ENCODE assay signal across 28 mouse cellular contexts in genomic region chr10:35502620-35503019, GRCm38 (mm10).
A peak's percentile ranks its signal among the peaks of the same experiment; 100 is the strongest.
DNase-seq lines count a peak whose midpoint lies in the region; ATAC-seq and TF ChIP-seq lines count a peak whose summit lies in the region.
"Had no signal": no experiment of that assay in that cellular context is flagged by ENCODE, and none has a peak within 500 bp of the region (broad histone marks: within the 10 kb centered on the region; RNA-seq: fewer than 3 reads in every experiment).

No protein-coding gene starts in this region.

- no peaks in the 10 kb centered on the region for H3K4me1 ChIP-seq in lung, embryonic 14.5 days (ENCODE audit: insufficient read depth)
- 0 out of 2 replicates have a peak, but pooled peaks cover 3% of the 10 kb centered on the region for H3K4me1 ChIP-seq in neural tube, embryonic 13.5 days (replicated peaks)
- peaks cover 4% of the 10 kb centered on the region; the same call in 1 of the 2 replicates for H3K4me1 ChIP-seq in neural tube, embryonic 15.5 days
- no peaks in the 10 kb centered on the region for H3K4me1 ChIP-seq in stomach, embryonic 14.5 days (ENCODE audit: control insufficient read depth, insufficient read depth, low read length)
- H3K4me1 ChIP-seq: forebrain, embryonic 10.5 days; forebrain, embryonic 15.5 days; hindbrain, embryonic 12.5 days; limb, embryonic 13.5 days; liver, embryonic 12.5 days; midbrain, embryonic 15.5 days had no signal

- no peak overlapping the region for H3K9ac ChIP-seq in lung, embryonic 14.5 days
- H3K9ac ChIP-seq in neural tube, embryonic 13.5 days: no peak overlapping the region
- H3K9ac ChIP-seq in neural tube, embryonic 15.5 days (replicated peaks): no peak overlapping the region
- no peak overlapping the region for H3K9ac ChIP-seq in stomach, embryonic 14.5 days (replicated peaks; ENCODE audit: low read depth, low read length)
- H3K9ac ChIP-seq: forebrain, embryonic 15.5 days; hindbrain, embryonic 12.5 days; limb, embryonic 13.5 days; liver, embryonic 12.5 days; liver, postnatal 0 days; midbrain, embryonic 15.5 days had no signal

- no peaks in the 10 kb centered on the region for H3K36me3 ChIP-seq in lung, embryonic 14.5 days (ENCODE audit: insufficient read depth)
- no peaks in the 10 kb centered on the region for H3K36me3 ChIP-seq in neural tube, embryonic 13.5 days
- H3K36me3 ChIP-seq in neural tube, embryonic 15.5 days: no peaks in the 10 kb centered on the region
- H3K36me3 ChIP-seq in stomach, embryonic 14.5 days (ENCODE audit: control insufficient read depth, insufficient read depth, low read length): no peaks in the 10 kb centered on the region
- H3K36me3 ChIP-seq: forebrain, embryonic 10.5 days; forebrain, embryonic 15.5 days; hindbrain, embryonic 12.5 days; limb, embryonic 13.5 days; liver, embryonic 12.5 days; midbrain, embryonic 15.5 days had no signal

- H3K9me3 ChIP-seq in lung, embryonic 14.5 days (ENCODE audit: low read depth, low read length): no peaks in the 10 kb centered on the region
- H3K9me3 ChIP-seq in neural tube, embryonic 13.5 days: no peaks in the 10 kb centered on the region
- no peaks in the 10 kb centered on the region for H3K9me3 ChIP-seq in neural tube, embryonic 15.5 days (replicated peaks)
- H3K9me3 ChIP-seq in stomach, embryonic 14.5 days (ENCODE audit: control insufficient read depth, low read depth, low read length): no peaks in the 10 kb centered on the region
- H3K9me3 ChIP-seq: forebrain, embryonic 10.5 days; forebrain, embryonic 15.5 days; hindbrain, embryonic 12.5 days; limb, embryonic 13.5 days; liver, embryonic 12.5 days; midbrain, embryonic 15.5 days had no signal

- ATAC-seq in lung, embryonic 14.5 days (ENCODE audit: insufficient read depth): peak; percentile 68; the same call in 1 of the 2 replicates
- no peak for ATAC-seq in neural tube, embryonic 13.5 days (ENCODE audit: low read depth)
- ATAC-seq in neural tube, embryonic 15.5 days (ENCODE audit: low FRiP score): no peak
- peak; percentile 82 for ATAC-seq in stomach, embryonic 14.5 days (ENCODE audit: insufficient number of reproducible peaks, insufficient read depth, low FRiP score, low read depth)
- ATAC-seq in erythroblast, adult 5-6 weeks (replicated peaks; ENCODE audit: low FRiP score, poor library complexity, severe bottlenecking): no peak
- ATAC-seq: CD4-positive, CD25-positive, alpha-beta regulatory T cell, adult 4 months; forebrain, embryonic 15.5 days; hindbrain, postnatal 0 days; liver, embryonic 12.5 days; liver, postnatal 0 days; midbrain, embryonic 15.5 days had no signal

- DNase-seq in lung, embryonic 14.5 days: peak; percentile 57
- no peak for DNase-seq in lung, postnatal 36 days
- DNase-seq in layer of hippocampus, postnatal 25 days (ENCODE audit: extremely low spot score in 1 of 2, low spot score in 1 of 2): no peak
- DNase-seq: adrenal gland, postnatal 36 days; cerebellum, adult 18-20 months; cerebellum, postnatal 10 days; gastrocnemius, postnatal 25 days; heart, adult 18-20 months; heart, postnatal 36 days; kidney, adult 18-20 months; kidney, postnatal 4 days; layer of hippocampus, postnatal 36 days; liver, postnatal 0 days; right cerebral cortex, postnatal 4 days; thymus, postnatal 14 days had no signal

- TF ChIP-seq CTCF in lung, embryonic 14.5 days (IDR thresholded peaks at IDR 0.05; ENCODE audit: low read depth): no peak

- peak overlapping the region; percentile 54; the same call in 1 of the 2 replicates for H3K27ac ChIP-seq in lung, embryonic 14.5 days (ENCODE audit: low read depth)
- H3K27ac ChIP-seq in neural tube, embryonic 13.5 days (replicated peaks): peak overlapping the region; percentile 47; the same call in 1 of the 2 replicates
- H3K27ac ChIP-seq in neural tube, embryonic 15.5 days (replicated peaks): no peak overlapping the region
- no peak overlapping the region for H3K27ac ChIP-seq in stomach, embryonic 14.5 days (ENCODE audit: low read length)
- H3K27ac ChIP-seq: forebrain, embryonic 10.5 days; forebrain, embryonic 15.5 days; hindbrain, embryonic 12.5 days; hindbrain, postnatal 0 days; limb, embryonic 13.5 days; liver, embryonic 12.5 days; midbrain, embryonic 15.5 days had no signal

- no peak overlapping the region for H3K4me3 ChIP-seq in lung, embryonic 14.5 days (ENCODE audit: low read depth, low read length)
- no peak overlapping the region for H3K4me3 ChIP-seq in neural tube, embryonic 13.5 days
- H3K4me3 ChIP-seq in neural tube, embryonic 15.5 days (replicated peaks): no peak overlapping the region
- H3K4me3 ChIP-seq in stomach, embryonic 14.5 days (ENCODE audit: low read depth, low read length): no peak overlapping the region
- H3K4me3 ChIP-seq: forebrain, embryonic 10.5 days; forebrain, embryonic 15.5 days; hindbrain, embryonic 12.5 days; limb, embryonic 13.5 days; liver, embryonic 12.5 days; midbrain, embryonic 15.5 days had no signal

- H3K4me2 ChIP-seq in lung, embryonic 14.5 days: no peak overlapping the region
- no peak overlapping the region for H3K4me2 ChIP-seq in neural tube, embryonic 13.5 days
- no peak overlapping the region for H3K4me2 ChIP-seq in neural tube, embryonic 15.5 days
- H3K4me2 ChIP-seq in stomach, embryonic 14.5 days (replicated peaks; ENCODE audit: low read depth, low read length): no peak overlapping the region
- H3K4me2 ChIP-seq: forebrain, embryonic 15.5 days; heart, embryonic 11.5 days; hindbrain, embryonic 12.5 days; limb, embryonic 13.5 days; liver, embryonic 12.5 days; midbrain, embryonic 15.5 days had no signal

- WGBS in lung, embryonic 14.5 days: 36% methylated on average over 3 of the region's 3 CpGs
- WGBS in neural tube, embryonic 13.5 days: 49% methylated on average over 3 of the region's 3 CpGs
- WGBS in neural tube, embryonic 15.5 days: 33% methylated on average over 3 of the region's 3 CpGs
- 23% methylated on average over 3 of the region's 3 CpGs for WGBS in stomach, embryonic 14.5 days

- no peaks in the 10 kb centered on the region for H3K27me3 ChIP-seq in lung, embryonic 14.5 days (ENCODE audit: insufficient read depth, low read length)
- no peaks in the 10 kb centered on the region for H3K27me3 ChIP-seq in neural tube, embryonic 13.5 days
- no peaks in the 10 kb centered on the region for H3K27me3 ChIP-seq in neural tube, embryonic 15.5 days (replicated peaks)
- H3K27me3 ChIP-seq in stomach, embryonic 14.5 days (ENCODE audit: control insufficient read depth, insufficient read depth, low read length): no peaks in the 10 kb centered on the region
- H3K27me3 ChIP-seq: forebrain, embryonic 15.5 days; hindbrain, embryonic 12.5 days; limb, embryonic 13.5 days; liver, embryonic 12.5 days; midbrain, embryonic 15.5 days had no signal

Comparison
In these comparisons a context has a peak if more than half of its experiments do, and no peak if none do; other contexts are left out.
1. H3K27ac ChIP-seq: peak in lung, embryonic 14.5 days (single experiment) and neural tube, embryonic 13.5 days (single experiment); none in neural tube, embryonic 15.5 days (single experiment) and stomach, embryonic 14.5 days (single experiment).
2. ATAC-seq: peak in lung, embryonic 14.5 days (single experiment) and stomach, embryonic 14.5 days (single experiment); none in neural tube, embryonic 13.5 days (single experiment), neural tube, embryonic 15.5 days (single experiment) and erythroblast, adult 5-6 weeks (single experiment).